Mouse (Mus musculus): ENCODE results near the gene Pask. TPM values are rescaled to one million over a fixed set of nuclear protein-coding genes. Genes with fewer than 3 reads are reported as not detected.

The Pask gene
- total and polyA plus RNA-seq, 2 experiments from 2014 or later: 3.0 to 5.2 TPM

DNA sequence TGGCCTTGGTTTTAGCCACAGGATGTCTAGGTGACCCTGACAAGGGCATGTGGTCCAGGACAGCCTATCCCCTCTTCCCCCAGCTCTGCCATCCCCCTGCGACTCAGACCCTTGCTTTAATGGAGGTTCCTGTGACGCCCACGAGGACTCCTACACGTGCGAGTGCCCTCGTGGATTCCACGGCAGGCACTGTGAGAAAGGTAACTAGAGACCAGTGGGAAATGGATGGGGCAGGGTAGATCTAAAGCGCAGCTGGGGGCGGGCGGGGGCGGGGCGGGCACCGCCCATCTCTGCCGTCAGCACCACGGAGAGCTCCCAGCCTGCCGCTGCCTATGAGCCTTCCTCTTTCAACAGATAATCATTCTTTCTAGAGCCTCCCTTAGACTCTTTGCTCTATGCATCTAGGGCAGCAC is 70.9 kb downstream of the Pask start:
- no peak overlapping the region for H3K4me3 ChIP-seq (ENCODE audit: low read depth, low read length)
- H3K9me3 ChIP-seq (ENCODE audit: low read length): no peaks in the 10 kb centered on the region
- ATAC-seq (ENCODE audit: low FRiP score) (peak; percentile 60), DNase-seq (ENCODE audit: low spot score) (peak; percentile 4)
- no peak for TF ChIP-seq CTCF (IDR thresholded peaks at IDR 0.05)
- no peak overlapping the region for H3K27ac ChIP-seq (ENCODE audit: low read depth, low read length)
- H3K4me2 ChIP-seq (ENCODE audit: low read depth, low read length, poor library complexity, severe bottlenecking): peak overlapping the region; percentile 37
- H3K27me3 ChIP-seq (ENCODE audit: insufficient read depth, low read length): no peaks in the 10 kb centered on the region
- WGBS: 2% methylated on average over 16 of the region's 16 CpGs
- no peaks in the 10 kb centered on the region for H3K36me3 ChIP-seq (ENCODE audit: insufficient read depth, low read length)
- H3K9ac ChIP-seq (replicated peaks; ENCODE audit: low read length, poor library complexity, severe bottlenecking): 0 out of 2 replicates have a peak overlapping the region, but pooled peaks have one; percentile 9
- H3K4me1 ChIP-seq (ENCODE audit: insufficient read depth, low read length): no peaks in the 10 kb centered on the region

DNA sequence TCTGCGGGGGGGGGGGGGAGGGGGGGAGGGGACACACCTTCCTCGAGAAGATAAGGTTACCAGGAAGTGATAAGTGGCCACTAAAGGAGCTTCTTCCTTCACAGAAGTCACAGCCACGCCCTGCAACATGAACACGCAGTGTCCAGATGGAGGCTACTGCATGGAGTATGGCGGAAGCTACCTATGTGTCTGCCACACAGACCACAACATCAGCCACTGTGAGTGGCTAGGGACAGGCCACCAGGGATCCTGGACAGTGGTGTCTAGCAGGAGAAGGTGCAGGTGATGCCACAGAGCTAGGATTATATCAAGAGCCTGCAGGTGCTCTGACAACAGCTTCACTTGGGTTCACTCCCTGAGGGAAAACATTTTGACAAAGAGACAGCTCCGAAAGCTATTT is 71.5 kb downstream of the Pask start:
- no peaks in the 10 kb centered on the region for H3K27me3 ChIP-seq (ENCODE audit: insufficient read depth, low read length)
- WGBS: 79% methylated on average over 5 of the region's 6 CpGs

DNA sequence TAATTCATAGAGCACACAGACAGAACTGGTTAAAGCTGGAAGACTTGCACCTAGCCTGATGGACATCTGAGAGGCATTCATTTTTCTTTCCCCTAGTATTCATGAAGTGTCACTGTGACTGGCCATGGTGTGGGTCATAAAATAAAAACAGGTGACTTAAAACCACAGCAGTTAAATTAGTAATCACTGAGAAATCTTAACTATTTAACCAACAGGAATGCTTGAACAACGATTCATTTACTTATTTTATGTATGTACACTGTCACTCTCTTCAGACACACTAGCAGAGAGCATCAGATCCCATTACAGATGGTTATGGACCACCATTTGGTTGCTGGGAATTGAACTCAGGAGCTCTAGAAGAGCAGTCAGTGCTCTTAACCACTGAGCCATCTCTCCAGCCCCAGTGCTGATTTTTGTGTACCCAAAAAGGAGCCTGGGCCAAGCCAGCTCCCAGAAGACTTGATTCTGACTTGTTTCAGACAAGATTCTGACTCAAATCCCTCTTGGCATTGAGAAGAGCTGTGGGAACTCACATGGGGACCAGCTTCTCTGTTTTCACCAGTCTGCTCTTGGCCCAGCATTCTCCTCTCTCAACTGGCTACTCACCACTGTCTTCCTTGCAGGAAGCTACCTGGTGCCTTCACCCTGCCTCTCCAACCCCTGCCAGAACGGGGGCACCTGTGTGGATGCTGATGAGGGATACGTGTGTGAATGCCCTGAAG is 72.6 kb downstream of the Pask start:
- no peak overlapping the region for H3K27ac ChIP-seq (ENCODE audit: low read depth, low read length)
- 75% methylated on average over 3 of the region's 3 CpGs for WGBS
- no peak for ATAC-seq (ENCODE audit: low FRiP score)
- H3K9ac ChIP-seq (replicated peaks; ENCODE audit: low read length, poor library complexity, severe bottlenecking): no peak overlapping the region
- H3K4me2 ChIP-seq (ENCODE audit: low read depth, low read length, poor library complexity, severe bottlenecking): no peak overlapping the region
- no peaks in the 10 kb centered on the region for H3K36me3 ChIP-seq (ENCODE audit: insufficient read depth, low read length)
- no peaks in the 10 kb centered on the region for H3K9me3 ChIP-seq (ENCODE audit: low read length)
- TF ChIP-seq CTCF (IDR thresholded peaks at IDR 0.05): no peak
- no peaks in the 10 kb centered on the region for H3K27me3 ChIP-seq (ENCODE audit: insufficient read depth, low read length)
- no peak for DNase-seq (ENCODE audit: low spot score)
- no peaks in the 10 kb centered on the region for H3K4me1 ChIP-seq (ENCODE audit: insufficient read depth, low read length)
- no peak overlapping the region for H3K4me3 ChIP-seq (ENCODE audit: low read depth, low read length)

More for the DNA sequence above, 71.5 kb downstream of the Pask start:
- Histone ChIP-seq H3K4me1 (ENCODE audit: insufficient read depth, low read length) (no peaks in the 10 kb centered on the region), H3K9me3 (ENCODE audit: low read length) (no peaks in the 10 kb centered on the region), H3K27ac (ENCODE audit: low read depth, low read length) (no peak overlapping the region), H3K36me3 (ENCODE audit: insufficient read depth, low read length) (no peaks in the 10 kb centered on the region), H3K4me3 (ENCODE audit: low read depth, low read length) (no peak overlapping the region), H3K4me2 (ENCODE audit: low read depth, low read length, poor library complexity, severe bottlenecking) (no peak overlapping the region), H3K9ac (replicated peaks; ENCODE audit: low read length, poor library complexity, severe bottlenecking) (no peak overlapping the region)
- ATAC-seq (ENCODE audit: low FRiP score) (no peak), DNase-seq (ENCODE audit: low spot score) (no peak)
- TF ChIP-seq CTCF (IDR thresholded peaks at IDR 0.05): no peak

DNA sequence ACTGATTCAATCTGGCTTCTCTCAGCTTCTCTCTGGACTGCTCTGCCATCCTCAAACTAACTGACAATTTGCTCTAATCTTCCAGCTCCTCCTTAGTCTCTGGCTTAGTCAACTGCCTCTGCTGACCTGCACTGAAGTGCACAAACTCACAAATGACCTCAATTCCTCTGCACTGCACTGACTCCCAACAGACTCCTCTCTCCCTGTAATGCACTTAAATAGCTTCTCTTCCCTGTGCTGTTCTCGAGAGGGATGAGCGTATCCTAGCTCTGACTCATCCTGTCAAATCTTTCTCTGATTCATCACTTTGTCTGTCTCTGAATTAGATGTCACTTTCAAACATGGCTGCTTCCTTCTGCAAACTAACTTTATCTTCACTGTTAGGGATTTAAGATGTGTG is 75.0 kb downstream of the Pask start:
- DNase-seq (ENCODE audit: low spot score) (no peak), ATAC-seq (ENCODE audit: low FRiP score) (no peak)
- Histone ChIP-seq H3K4me2 (ENCODE audit: low read depth, low read length, poor library complexity, severe bottlenecking) (no peak overlapping the region), H3K9ac (replicated peaks; ENCODE audit: low read length, poor library complexity, severe bottlenecking) (no peak overlapping the region), H3K36me3 (ENCODE audit: insufficient read depth, low read length) (no peaks in the 10 kb centered on the region), H3K27ac (ENCODE audit: low read depth, low read length) (no peak overlapping the region), H3K4me1 (ENCODE audit: insufficient read depth, low read length) (no peaks in the 10 kb centered on the region), H3K27me3 (ENCODE audit: insufficient read depth, low read length) (no peaks in the 10 kb centered on the region), H3K4me3 (ENCODE audit: low read depth, low read length) (no peak overlapping the region), H3K9me3 (ENCODE audit: low read length) (no peaks in the 10 kb centered on the region)
- no peak for TF ChIP-seq CTCF (IDR thresholded peaks at IDR 0.05)
- WGBS: 88% methylated on average over 2 of the region's 2 CpGs

- H3K4me1 ChIP-seq (ENCODE audit: insufficient read depth, low read length): no peaks in the 10 kb centered on the region
- no peak overlapping the region for H3K27ac ChIP-seq (ENCODE audit: low read depth, low read length)
- 56% methylated on average over 3 of the region's 3 CpGs for WGBS
- no peak overlapping the region for H3K4me3 ChIP-seq (ENCODE audit: low read depth, low read length)
- DNase-seq (ENCODE audit: low spot score): peak; percentile 17
- H3K9me3 ChIP-seq (ENCODE audit: low read length): no peaks in the 10 kb centered on the region
- ATAC-seq (ENCODE audit: low FRiP score): no peak
- H3K27me3 ChIP-seq (ENCODE audit: insufficient read depth, low read length): no peaks in the 10 kb centered on the region
- no peaks in the 10 kb centered on the region for H3K36me3 ChIP-seq (ENCODE audit: insufficient read depth, low read length)
- no peak overlapping the region for H3K9ac ChIP-seq (replicated peaks; ENCODE audit: low read length, poor library complexity, severe bottlenecking)
- TF ChIP-seq CTCF (IDR thresholded peaks at IDR 0.05): no peak
- no peak overlapping the region for H3K4me2 ChIP-seq (ENCODE audit: low read depth, low read length, poor library complexity, severe bottlenecking)
Measured at GRCm38 (mm10) chr1:93267207-93267606, 76.1 kb downstream of the Pask start.

Small RNAs within 50 kb of the gene (microRNA-seq; reads per million reads assigned to microRNA genes)
- not detected for gene Mir6345 (ENCODE audit: borderline number of aligned reads)
- gene Mir6901 (ENCODE audit: borderline number of aligned reads): not detected
- gene Mir6902 (ENCODE audit: borderline number of aligned reads): not detected

Other genes starting within 250 kb of the Pask start
- gene Kif1a, start 241.5 kb downstream of the Pask start, total RNA-seq (2014; rRNA removed): 677 and 686 TPM in 2 replicates
- 690 and 716 TPM in 2 replicates for gene Kif1a, start 241.5 kb downstream of the Pask start, polyA plus RNA-seq (2015; fragmentation: Nextera tagmentation; extraction: Ambion mirVana)
- gene Agxt, start 208.2 kb downstream of the Pask start, total RNA-seq (2014; rRNA removed): not detected in 2 replicates
- not detected in 2 replicates for gene Agxt, start 208.2 kb downstream of the Pask start, polyA plus RNA-seq (2015; fragmentation: Nextera tagmentation; extraction: Ambion mirVana)
- gene 2310007B03Rik, start 182.5 kb downstream of the Pask start, total RNA-seq (2014; rRNA removed): 0.88 TPM in 1 of 2 replicates, not detected in the other
- gene 2310007B03Rik, start 182.5 kb downstream of the Pask start, polyA plus RNA-seq (2015; fragmentation: Nextera tagmentation; extraction: Ambion mirVana): 0.07 and 0.10 TPM in 2 replicates
- 1.2 and 1.4 TPM in 2 replicates for gene Crocc2, start 174.8 kb downstream of the Pask start, total RNA-seq (2014; rRNA removed)
- 0.54 and 0.84 TPM in 2 replicates for gene Crocc2, start 174.8 kb downstream of the Pask start, polyA plus RNA-seq (2015; fragmentation: Nextera tagmentation; extraction: Ambion mirVana)
- gene Sned1, start 107.6 kb downstream of the Pask start, total RNA-seq (2014; rRNA removed): 19.9 and 24.4 TPM in 2 replicates
- 4.7 and 5.1 TPM in 2 replicates for gene Sned1, start 107.6 kb downstream of the Pask start, polyA plus RNA-seq (2015; fragmentation: Nextera tagmentation; extraction: Ambion mirVana)
- 32.4 and 35.4 TPM in 2 replicates for gene Mterf4, start 37.6 kb downstream of the Pask start, total RNA-seq (2014; rRNA removed)
- gene Mterf4, start 37.6 kb downstream of the Pask start, polyA plus RNA-seq (2015; fragmentation: Nextera tagmentation; extraction: Ambion mirVana): 23.9 and 25.0 TPM in 2 replicates
- gene Ppp1r7, start 628 bp downstream of the Pask start, total RNA-seq (2014; rRNA removed): 12.9 and 13.7 TPM in 2 replicates
- 56.2 and 62.9 TPM in 2 replicates for gene Ppp1r7, start 628 bp downstream of the Pask start, polyA plus RNA-seq (2015; fragmentation: Nextera tagmentation; extraction: Ambion mirVana)
- gene Ano7, start 30.4 kb upstream of the Pask start, total RNA-seq (2014; rRNA removed): 0.71 and 2.2 TPM in 2 replicates
- gene Ano7, start 30.4 kb upstream of the Pask start, polyA plus RNA-seq (2015; fragmentation: Nextera tagmentation; extraction: Ambion mirVana): 3.0 TPM in 2 replicates
- 67.4 and 75.6 TPM in 2 replicates for gene Hdlbp, start 135.3 kb upstream of the Pask start, total RNA-seq (2014; rRNA removed)
- 66.2 and 76.8 TPM in 2 replicates for gene Hdlbp, start 135.3 kb upstream of the Pask start, polyA plus RNA-seq (2015; fragmentation: Nextera tagmentation; extraction: Ambion mirVana)
- 7.4 and 7.8 TPM in 2 replicates for gene Farp2, start 168.6 kb upstream of the Pask start, total RNA-seq (2014; rRNA removed)
- gene Farp2, start 168.6 kb upstream of the Pask start, polyA plus RNA-seq (2015; fragmentation: Nextera tagmentation; extraction: Ambion mirVana): 2.2 and 2.3 TPM in 2 replicates